Mouse (Mus musculus) testis, postnatal 10 days (tissue): ENCODE data around the gene Fam222a.
A peak's percentile ranks its signal among the peaks of the same experiment; 100 is the strongest.

Experiments used
- DNase-seq: peaks from one replicate; pipeline ENCODE4 v3.0.0; 2021; ENCODE audit warnings: low spot score

Fam222a gene

GRCm38 (mm10) chr5:114560533-114560936, 7.3 kb upstream of the Fam222a start:
- peak; percentile 81 for DNase-seq

- DNase-seq: no peak
These were observed 6.9 kb upstream of the Fam222a start for GRCm38 (mm10) chr5:114560965-114561364.

DNA sequence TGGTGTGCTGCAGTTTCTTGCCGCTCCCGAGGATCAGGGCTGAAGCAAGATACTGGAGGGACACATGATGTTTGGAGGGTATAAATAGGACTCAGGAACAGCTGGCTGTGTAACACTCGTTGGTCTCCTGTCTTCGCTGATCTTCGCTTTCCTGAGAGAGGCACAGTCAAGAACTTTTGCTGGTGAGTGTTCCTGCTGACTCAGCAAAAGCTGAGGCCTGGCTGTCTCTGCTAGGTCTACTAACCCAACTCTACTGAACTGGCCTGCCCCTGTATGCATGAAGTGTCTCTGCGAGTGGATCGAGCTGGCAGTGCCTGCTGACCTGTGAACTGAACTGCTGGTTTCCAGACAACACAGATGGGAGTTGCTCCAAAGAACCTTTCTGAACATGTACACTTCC, 3.8 kb upstream of the Fam222a start:
- DNase-seq: no peak

- DNase-seq: peak; percentile 71
These were observed 2.5 kb upstream of the Fam222a start for GRCm38 (mm10) chr5:114565305-114565704.

- no peak for DNase-seq
These were observed 2.1 kb upstream of the Fam222a start for GRCm38 (mm10) chr5:114565751-114566150.

DNA sequence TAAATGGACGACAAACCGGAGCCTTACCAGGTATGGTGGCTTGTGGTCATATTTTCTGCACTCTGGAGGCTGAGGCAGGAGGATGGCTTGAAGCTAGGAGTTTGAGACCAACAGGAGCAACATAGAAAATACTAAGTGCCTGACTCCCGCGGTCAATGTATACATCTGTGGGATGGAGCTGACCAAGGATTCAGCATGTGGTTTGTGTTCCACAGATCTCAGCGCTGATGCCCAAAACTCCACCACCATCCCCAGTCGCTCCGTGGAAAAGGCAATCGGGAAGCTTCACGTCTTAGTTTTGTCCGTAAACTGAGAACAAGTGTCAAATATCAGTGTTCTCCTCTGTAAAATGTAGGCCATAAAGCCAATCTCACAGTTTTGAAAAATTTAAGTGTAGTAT, 1.4 kb upstream of the Fam222a start:
- DNase-seq: no peak

GRCm38 (mm10) chr5:114567075-114567517, 720 bp upstream of the Fam222a start:
- peak; percentile 97 for DNase-seq

DNA sequence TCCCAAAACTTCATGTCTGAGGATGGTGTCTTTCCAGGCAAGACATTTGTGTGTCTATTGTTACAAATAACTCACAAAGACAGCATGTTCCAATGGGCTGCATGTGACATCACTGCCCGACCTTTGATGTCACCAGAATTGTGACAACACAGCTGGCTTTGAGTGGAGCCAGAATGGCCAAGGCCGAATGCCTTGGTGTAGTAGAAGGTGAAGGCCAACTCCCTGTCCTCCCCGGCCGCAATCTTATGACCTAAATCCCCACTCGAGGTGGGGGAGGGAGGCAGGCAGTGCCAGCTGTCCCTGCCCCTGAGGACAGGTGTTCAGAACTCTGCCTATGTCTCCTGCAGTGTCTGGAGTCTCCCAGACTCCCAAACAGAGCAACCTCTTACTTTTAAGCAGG, 1.0 kb downstream of the Fam222a start:
- no peak for DNase-seq

DNA sequence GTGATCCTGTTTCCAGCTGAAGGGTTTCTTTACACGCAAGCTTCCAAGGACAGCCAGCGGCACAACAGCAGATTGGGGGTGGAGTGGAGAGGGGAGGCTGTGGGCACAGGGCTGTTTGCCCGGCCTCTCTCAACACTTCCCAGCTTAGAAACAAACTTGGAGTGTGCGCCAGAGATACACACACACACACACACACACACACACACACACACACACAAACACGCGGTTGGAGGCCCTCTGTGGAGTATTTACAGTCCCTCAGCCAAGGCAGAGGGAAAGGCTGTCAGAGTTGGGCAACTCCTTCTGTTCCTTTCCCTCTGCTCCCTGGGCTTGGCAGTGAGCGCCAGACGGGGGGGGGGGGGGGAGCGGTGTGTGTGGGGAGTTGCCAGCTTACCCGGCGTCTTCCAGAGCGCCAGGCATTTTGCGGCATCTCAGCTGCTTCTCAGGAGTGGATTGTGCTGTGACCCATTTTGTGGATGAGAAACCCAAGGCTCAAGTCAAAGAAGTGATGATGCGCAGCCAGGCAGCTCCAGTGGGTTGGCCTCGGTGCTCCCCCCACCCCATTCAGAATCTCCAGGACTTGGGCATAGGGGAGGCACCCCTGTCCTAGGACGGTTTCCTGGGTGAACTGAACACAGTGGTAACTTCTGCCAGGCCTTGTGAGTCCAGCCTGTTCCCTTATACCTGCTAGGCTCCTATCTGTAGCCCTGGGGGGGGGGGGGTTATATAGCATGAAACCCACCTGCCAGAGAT, 2.3 kb downstream of the Fam222a start:
- DNase-seq: no peak

GRCm38 (mm10) chr5:114570791-114571450, 3.1 kb downstream of the Fam222a start:
- DNase-seq: no peak

DNA sequence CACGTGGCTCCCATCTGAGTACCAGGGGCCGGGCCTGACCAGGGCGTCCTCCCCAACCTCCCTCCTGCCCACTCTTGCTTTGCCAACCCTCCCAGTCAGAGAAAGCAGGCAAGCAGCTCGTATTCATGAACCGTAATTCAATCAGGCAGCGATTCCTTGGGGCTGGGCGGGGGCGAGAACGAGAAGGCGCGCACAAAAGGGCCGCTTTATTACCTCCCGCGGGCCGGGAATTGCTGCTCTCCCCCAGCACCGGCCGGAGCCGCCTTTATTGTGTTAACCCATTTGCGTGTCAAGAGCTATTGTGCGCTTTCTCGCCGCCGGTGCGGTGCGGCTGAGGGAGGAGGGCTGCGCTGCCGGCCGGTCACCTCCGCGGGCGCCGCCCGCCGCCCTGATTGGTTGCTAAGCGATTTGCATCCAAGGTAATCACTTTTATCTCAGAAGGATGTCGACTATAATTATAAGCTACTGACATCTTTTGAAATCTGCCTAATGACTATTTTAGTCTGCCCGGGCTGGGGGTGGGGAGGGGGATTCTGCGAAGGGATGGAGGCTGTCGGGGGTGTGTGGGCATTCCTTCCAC, 3.7 kb downstream of the Fam222a start:
- DNase-seq: no peak

GRCm38 (mm10) chr5:114572997-114573396, 5.2 kb downstream of the Fam222a start:
- no peak for DNase-seq

- DNase-seq: no peak
These were observed 6.3 kb downstream of the Fam222a start for GRCm38 (mm10) chr5:114573920-114574628.

- DNase-seq: no peak
These were observed 7.2 kb downstream of the Fam222a start for GRCm38 (mm10) chr5:114575010-114575409.

GRCm38 (mm10) chr5:114575530-114575929, 7.7 kb downstream of the Fam222a start:
- DNase-seq: no peak

GRCm38 (mm10) chr5:114575986-114576605, 8.3 kb downstream of the Fam222a start:
- no peak for DNase-seq

GRCm38 (mm10) chr5:114578361-114578760, 10.5 kb downstream of the Fam222a start:
- no peak for DNase-seq

- DNase-seq: peak; percentile 78
These were observed 12.0 kb downstream of the Fam222a start for GRCm38 (mm10) chr5:114579714-114580357.

GRCm38 (mm10) chr5:114581486-114581885, 13.7 kb downstream of the Fam222a start:
- DNase-seq: no peak

GRCm38 (mm10) chr5:114583046-114583445, 15.2 kb downstream of the Fam222a start:
- no peak for DNase-seq

DNA sequence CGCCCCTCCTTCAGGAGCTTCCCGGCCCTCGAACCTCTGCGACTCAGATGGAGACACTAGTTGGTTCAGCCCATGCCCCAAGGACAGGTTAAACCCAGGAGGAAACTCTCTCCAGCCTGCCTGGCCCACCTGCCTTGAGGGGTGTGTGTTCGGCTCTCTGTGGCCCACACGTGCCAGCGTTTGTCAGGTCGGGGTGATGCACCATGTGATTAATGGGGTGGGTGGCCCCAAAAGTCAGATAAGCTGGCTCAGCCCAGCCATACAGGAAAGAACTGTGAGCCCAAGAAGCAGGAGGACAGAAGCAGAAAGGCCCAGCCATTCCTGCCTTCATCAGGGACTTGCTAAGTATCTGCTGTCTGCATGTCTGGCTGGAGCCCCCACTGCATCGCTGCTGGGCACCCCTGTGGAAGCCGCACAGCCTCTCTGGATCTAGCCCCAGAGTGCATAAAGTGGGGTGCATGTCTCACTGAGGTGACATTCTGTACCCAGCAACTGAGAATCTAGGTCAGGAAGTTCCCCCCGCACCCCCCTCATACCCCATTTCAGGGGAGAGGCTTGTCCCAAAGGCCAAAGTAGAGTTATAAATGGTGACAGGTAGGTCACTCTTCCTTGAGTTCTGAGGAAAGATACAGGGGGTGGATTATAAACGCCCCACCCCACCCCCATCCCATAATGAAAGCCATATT, 15.8 kb downstream of the Fam222a start:
- DNase-seq: no peak
